Mouse (Mus musculus) lung, postnatal 0 days (tissue): ENCODE results near the gene Olfr284.

Source experiments
- CTCF ChIP-seq: IDR thresholded peaks from 2 replicates; pipeline ENCODE4 v1.5.1; 2016; ENCODE audit warnings: antibody characterized with exemption, mild to moderate bottlenecking
- EP300 ChIP-seq: IDR thresholded peaks from 2 replicates; pipeline ENCODE4 v1.6.1; 2016; ENCODE audit warnings: antibody characterized with exemption, mild to moderate bottlenecking, control low read depth

GRCm38 (mm10) chr15:98340887-98341286, at the start of gene Olfr284:
- TF ChIP-seq CTCF (no peak), EP300 (no peak)
